Mouse (Mus musculus) embryonic fibroblast, embryonic 13.5 days (primary cell): ENCODE data around the gene Rrp12.

Experiments
- CTCF ChIP-seq: IDR thresholded peaks from 2 replicates; pipeline ENCODE4 v1.5.1; 2011; ENCODE audit warnings: mild to moderate bottlenecking, control low read depth, low read length, moderate library complexity, borderline replicate concordance; ENCODE audit not compliant: insufficient read depth
- POLR2A ChIP-seq: IDR thresholded peaks from 2 replicates; pipeline ENCODE4 v1.6.1; 2011; ENCODE audit warnings: low read depth, mild to moderate bottlenecking, control low read depth, low read length, moderate library complexity

DNA sequence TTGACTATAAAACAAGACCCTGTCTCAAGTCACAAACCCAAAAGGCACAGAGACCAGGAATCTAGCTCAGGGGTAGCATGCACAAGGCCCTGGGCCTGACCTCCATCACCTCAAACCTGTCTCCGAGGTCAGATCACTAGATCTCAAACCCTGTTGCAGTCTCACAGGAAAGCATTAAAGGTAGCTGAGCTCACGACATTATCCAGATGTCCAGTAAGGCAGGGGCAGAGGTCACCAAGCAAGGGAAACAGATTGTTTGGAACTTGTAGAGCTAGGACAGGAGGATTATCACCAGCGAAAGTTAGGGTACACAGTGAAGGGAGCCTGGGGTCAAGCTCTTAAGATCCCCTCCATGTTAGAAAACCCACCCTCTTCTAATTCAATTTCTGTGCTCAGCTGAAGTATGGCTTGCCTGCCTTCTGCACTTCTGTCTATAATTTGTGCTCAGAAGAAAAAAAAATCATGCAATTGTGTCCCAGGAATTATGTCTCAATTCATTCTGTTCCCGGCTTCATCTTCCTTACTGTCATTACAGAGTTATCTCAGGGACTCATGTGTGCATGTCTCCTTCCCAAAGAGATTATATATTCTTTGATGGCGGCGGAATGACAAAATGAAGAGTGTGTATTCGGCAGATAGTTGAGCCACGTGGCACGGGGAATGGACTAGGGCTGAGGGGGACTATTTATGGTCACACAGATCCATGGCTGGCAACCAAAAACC lies 58.6 kb downstream of the Rrp12 start:
- TF ChIP-seq POLR2A (no peak), CTCF (no peak)
